Mouse (Mus musculus) heart, embryonic 15.5 days (tissue): ENCODE data around the gene Acbd3. TPM values are rescaled to one million over a fixed set of nuclear protein-coding genes. Genes with fewer than 3 reads are reported as not detected.
A peak's percentile ranks its signal among the peaks of the same experiment; 100 is the strongest.

ENCODE experiments used
- ATAC-seq: fragments of 200-750 bp; cut with Nextera tagmentation; replicated peaks from 2 replicates; pipeline ENCODE4 v1.8.0; 2017; ENCODE audit warnings: low read depth, moderate TSS enrichment; ENCODE audit not compliant: insufficient number of reproducible peaks, insufficient read depth, low FRiP score
- H3K27ac ChIP-seq: fragments of 300-500 bp; sonication (generic); 2 replicates; pipeline ENCODE4 v1.5.1; 2015; ENCODE audit warnings: mild to moderate bottlenecking, inconsistent platforms
- H3K27me3 ChIP-seq: fragments of 300-500 bp; sonication (generic); 2 replicates; pipeline ENCODE4 v1.6.1; 2015; ENCODE audit warnings: inconsistent platforms
- H3K36me3 ChIP-seq: fragments of 300-500 bp; sonication (generic); 2 replicates; pipeline ENCODE4 v1.6.1; 2015; ENCODE audit warnings: mild to moderate bottlenecking, inconsistent platforms
- H3K4me1 ChIP-seq: fragments of 300-500 bp; sonication (generic); replicated peaks from 2 replicates; pipeline ENCODE4 v1.6.1; 2015; ENCODE audit warnings: inconsistent platforms
- H3K4me2 ChIP-seq: fragments of 300-500 bp; sonication (generic); 2 replicates; pipeline ENCODE4 v1.6.1; 2015; ENCODE audit warnings: inconsistent platforms, mild to moderate bottlenecking, moderate library complexity
- H3K4me3 ChIP-seq: fragments of 300-500 bp; sonication (generic); 2 replicates; pipeline ENCODE4 v1.5.1; 2015; ENCODE audit warnings: mild to moderate bottlenecking, inconsistent platforms
- H3K9ac ChIP-seq: fragments of 300-500 bp; sonication (generic); 2 replicates; pipeline ENCODE4 v1.6.1; 2015; ENCODE audit warnings: mild to moderate bottlenecking, inconsistent platforms
- H3K9me3 ChIP-seq: fragments of 300-500 bp; sonication (generic); replicated peaks from 2 replicates; pipeline ENCODE4 v1.6.1; 2016; ENCODE audit warnings: inconsistent platforms
- WGBS: fragments of 180-500 bp; shearing (Covaris S2); methylation state at CpG from one replicate; pipeline ENCODE4 v1.1.7; 2015; ENCODE audit warnings: mixed read lengths; 5-methylcytosine and 5-hydroxymethylcytosine counted together
- polyA plus RNA-seq: library from polyadenylated mRNA; unstranded; fragments of >200 nt; fragmentation: Nextera tagmentation; extraction: Ambion mirVana; gene quantifications from 2 replicates; pipeline ENCODE4 v1.2.1, GENCODE M21; 2015

Acbd3 gene
- polyA plus RNA-seq, result 16.9 and 20.0 TPM in 2 replicates

DNA sequence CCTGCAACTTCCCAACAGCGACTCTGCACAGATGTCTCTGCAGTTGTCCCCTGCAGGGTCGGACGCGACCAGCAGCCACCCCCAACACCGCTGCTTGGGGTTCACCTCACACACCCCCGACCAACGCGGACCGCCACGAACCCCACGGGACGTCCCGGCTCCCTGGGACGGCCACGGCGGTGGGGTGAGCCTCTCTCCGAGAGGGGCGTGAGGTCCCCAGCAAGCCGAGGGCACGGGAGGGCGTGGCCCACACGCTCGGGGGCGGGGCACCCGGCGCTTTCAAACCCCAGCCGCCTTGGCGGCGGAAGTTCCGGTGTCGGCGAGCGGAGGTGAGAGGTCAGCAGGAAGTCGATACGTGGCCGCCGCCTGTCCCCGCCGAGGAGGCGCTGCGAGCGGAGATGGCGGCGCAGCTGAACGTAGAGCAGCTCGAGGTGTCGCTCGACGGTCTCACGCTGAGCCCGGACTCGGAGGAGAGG lies at the start of gene Acbd3:
Gene Acbd3, plus strand, starts transcription at position 340 of the 476 bp plus-strand sequence.
- Histone ChIP-seq H3K4me3 (peak within 1 kb of the TSS; percentile 97), H3K27me3 (no peaks in the 10 kb centered on the region), H3K9me3 (no peaks in the 10 kb centered on the region), H3K27ac (peak within 1 kb of the TSS; percentile 93), H3K9ac (peak within 1 kb of the TSS; percentile 98), H3K36me3 (no peaks in the 10 kb centered on the region), H3K4me2 (peak within 1 kb of the TSS; percentile 69), H3K4me1 (peaks cover 26% of the 10 kb centered on the region)
- WGBS, result under 1% methylated on average over 41 of the region's 52 CpGs
- ATAC-seq, result peak; percentile 96

DNA sequence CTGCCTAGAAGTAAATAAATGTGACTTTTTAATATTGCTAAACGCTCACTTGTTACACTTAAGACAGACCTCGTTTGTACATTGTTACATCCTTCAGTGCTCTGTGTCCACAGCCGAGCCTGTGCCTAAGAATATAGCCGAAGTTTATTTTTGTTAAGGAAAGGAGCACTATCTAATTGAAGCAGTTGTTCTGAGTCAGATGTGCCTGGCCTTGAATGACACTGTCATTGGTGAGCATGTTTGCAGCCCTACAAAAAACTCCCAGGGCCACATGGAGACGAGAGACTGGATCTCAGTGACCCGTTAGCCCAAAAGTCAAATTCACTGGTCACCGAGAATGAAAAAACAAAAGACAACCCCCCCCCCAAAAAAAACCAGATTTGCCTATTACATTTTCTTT lies 34.6 kb upstream of the Acbd3 start:
- Histone ChIP-seq H3K4me3 (no peak overlapping the region), H3K9me3 (no peaks in the 10 kb centered on the region), H3K4me2 (no peak overlapping the region), H3K27me3 (peaks cover 22% of the 10 kb centered on the region), H3K4me1 (no peaks in the 10 kb centered on the region), H3K36me3 (peaks cover 26% of the 10 kb centered on the region), H3K9ac (no peak overlapping the region), H3K27ac (no peak overlapping the region)
- WGBS, result 79% methylated on average over 7 of the region's 7 CpGs
- no peak for ATAC-seq

DNA sequence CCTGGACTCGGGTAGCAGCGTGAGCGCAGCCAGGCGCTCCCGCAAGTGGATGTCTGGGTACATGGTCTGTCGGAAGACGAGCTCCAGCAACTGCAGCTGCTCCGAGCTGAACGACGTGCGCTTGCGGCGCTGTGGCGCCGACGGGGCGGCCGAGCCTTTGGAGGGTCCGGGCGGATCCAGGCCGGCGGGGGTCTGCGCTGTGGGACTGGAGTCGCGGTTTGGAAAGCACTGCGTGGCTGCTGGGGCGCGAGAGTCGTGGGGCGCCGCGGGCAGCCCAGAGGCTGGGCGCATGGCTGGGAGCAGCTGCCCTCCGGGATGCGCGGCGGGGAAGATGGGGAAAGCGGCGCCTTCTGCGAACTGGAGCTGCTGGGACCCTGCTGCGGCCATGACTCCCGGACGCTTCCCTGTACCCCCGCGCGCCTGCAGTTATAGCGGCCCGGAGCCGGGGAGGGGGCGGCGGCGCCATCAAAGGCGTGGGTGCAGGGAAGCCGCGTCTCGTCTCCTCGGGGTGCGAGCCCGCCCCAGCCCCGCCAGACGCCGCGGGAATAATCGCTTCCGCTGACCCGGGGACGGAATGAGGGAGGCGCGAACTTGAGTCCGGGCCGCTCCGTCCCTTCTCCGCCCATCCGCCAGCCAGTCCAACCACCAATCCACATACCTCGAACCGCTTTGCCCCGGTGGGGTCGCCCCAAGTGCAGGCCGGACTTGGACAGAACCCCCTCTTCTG lies 29.1 kb upstream of the Acbd3 start, which contains the start of gene Mixl1:
Gene Mixl1, minus strand, starts transcription at position 409 of the 727 bp plus-strand sequence.
- no peak for ATAC-seq
- Histone ChIP-seq H3K36me3 (no peaks in the 10 kb centered on the region), H3K4me2 (peak within 1 kb of the TSS; percentile 74), H3K9me3 (no peaks in the 10 kb centered on the region), H3K27me3 (peaks cover 53% of the 10 kb centered on the region), H3K4me3 (peak within 1 kb of the TSS; percentile 49), H3K9ac (0 out of 2 replicates have a peak within 1 kb of the TSS, but pooled peaks have one; percentile 24), H3K27ac (no peak within 1 kb of the TSS), H3K4me1 (peaks cover 10% of the 10 kb centered on the region)
- under 1% methylated on average over 79 of the region's 79 CpGs for WGBS

DNA sequence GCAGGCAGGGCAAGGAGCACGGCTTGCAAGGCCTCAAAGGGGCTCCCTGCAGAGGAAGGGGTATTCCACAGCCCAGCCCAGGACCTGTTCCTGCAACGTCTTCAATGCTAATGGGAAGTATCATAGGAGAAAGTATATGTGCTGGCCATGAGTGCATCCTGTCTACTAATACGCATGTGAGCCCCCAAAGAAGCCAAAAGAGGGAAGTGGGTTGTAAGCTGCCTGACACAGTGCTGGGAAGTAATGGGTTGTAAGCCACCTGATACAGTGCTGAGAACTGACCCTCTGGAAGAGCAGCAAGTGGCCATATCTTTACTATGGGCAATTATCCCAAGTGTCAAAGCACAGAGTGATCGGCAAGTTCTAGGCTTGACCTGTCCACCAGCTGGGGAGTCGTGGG lies 27.8 kb upstream of the Acbd3 start:
- no peak overlapping the region for H3K27ac ChIP-seq
- H3K4me2 ChIP-seq, result no peak overlapping the region
- 56% methylated on average over 5 of the region's 5 CpGs for WGBS
- H3K4me3 ChIP-seq, result no peak overlapping the region
- peaks cover 53% of the 10 kb centered on the region for H3K27me3 ChIP-seq
- no peak for ATAC-seq
- no peak overlapping the region for H3K9ac ChIP-seq
- H3K9me3 ChIP-seq, result no peaks in the 10 kb centered on the region
- no peaks in the 10 kb centered on the region for H3K36me3 ChIP-seq
- peaks cover 10% of the 10 kb centered on the region for H3K4me1 ChIP-seq

DNA sequence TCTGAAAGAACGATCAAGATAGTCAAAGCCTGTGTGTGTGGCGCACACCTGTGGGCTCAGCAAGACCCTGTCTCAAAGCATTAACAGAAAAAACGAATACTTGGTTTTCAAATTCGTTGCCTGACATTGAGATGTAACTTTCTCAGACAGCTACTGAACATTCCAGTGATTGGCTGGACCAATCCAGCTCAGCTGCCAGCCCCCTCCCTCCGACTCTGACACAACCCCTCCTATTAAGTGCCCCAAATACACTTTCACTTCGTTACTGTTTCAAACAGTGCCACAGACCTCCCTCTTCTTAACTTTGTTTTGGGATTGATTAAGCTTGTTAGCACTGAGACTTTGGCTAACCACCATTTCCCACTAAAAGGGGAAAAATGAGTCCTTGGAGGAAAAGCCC lies 22.4 kb upstream of the Acbd3 start:
- 30% methylated on average over 6 of the region's 6 CpGs for WGBS
- H3K4me3 ChIP-seq, result peak overlapping the region; percentile 24
- 0 out of 2 replicates have a peak overlapping the region, but pooled peaks have one; percentile 26 for H3K9ac ChIP-seq

GRCm38 (mm10) chr1:180707368-180707767 lies 18.5 kb upstream of the Acbd3 start:
- no peaks in the 10 kb centered on the region for H3K27me3 ChIP-seq
- H3K36me3 ChIP-seq, result no peaks in the 10 kb centered on the region
- H3K27ac ChIP-seq, result no peak overlapping the region
- H3K4me1 ChIP-seq, result peaks cover 7% of the 10 kb centered on the region
- H3K4me2 ChIP-seq, result no peak overlapping the region
- H3K9me3 ChIP-seq, result no peaks in the 10 kb centered on the region
- WGBS, result 38% methylated on average over 3 of the region's 3 CpGs
- no peak overlapping the region for H3K9ac ChIP-seq
- H3K4me3 ChIP-seq, result no peak overlapping the region
- ATAC-seq, result no peak

More for the DNA sequence above, 22.4 kb upstream of the Acbd3 start:
- peaks cover 10% of the 10 kb centered on the region for H3K27me3 ChIP-seq
- peak overlapping the region; percentile 44 for H3K4me2 ChIP-seq
- H3K36me3 ChIP-seq, result no peaks in the 10 kb centered on the region
- no peaks in the 10 kb centered on the region for H3K9me3 ChIP-seq
- no peak overlapping the region for H3K27ac ChIP-seq
- ATAC-seq, result no peak
- 0 out of 2 replicates have a peak, but pooled peaks cover 2% of the 10 kb centered on the region for H3K4me1 ChIP-seq

- H3K9ac ChIP-seq, result no peak overlapping the region
- peaks cover 7% of the 10 kb centered on the region for H3K4me1 ChIP-seq
- no peaks in the 10 kb centered on the region for H3K27me3 ChIP-seq
- H3K4me3 ChIP-seq, result no peak overlapping the region
- H3K9me3 ChIP-seq, result no peaks in the 10 kb centered on the region
- H3K27ac ChIP-seq, result no peak overlapping the region
- no peaks in the 10 kb centered on the region for H3K36me3 ChIP-seq
- whole genome bisulfite sequencing, result 75% methylated on average over 3 of the region's 3 CpGs
- H3K4me2 ChIP-seq, result no peak overlapping the region
- ATAC-seq, result no peak
Measured at GRCm38 (mm10) chr1:180707813-180708212, 18.0 kb upstream of the Acbd3 start.

- no peak overlapping the region for H3K27ac ChIP-seq
- H3K36me3 ChIP-seq, result no peaks in the 10 kb centered on the region
- no peak overlapping the region for H3K9ac ChIP-seq
- 35% methylated on average over 14 of the region's 14 CpGs for WGBS
- no peak; the same call in 1 of the 2 replicates for ATAC-seq
- no peak overlapping the region for H3K4me2 ChIP-seq
- H3K27me3 ChIP-seq, result no peaks in the 10 kb centered on the region
- no peak overlapping the region for H3K4me3 ChIP-seq
- peaks cover 7% of the 10 kb centered on the region for H3K4me1 ChIP-seq
- no peaks in the 10 kb centered on the region for H3K9me3 ChIP-seq
Measured at GRCm38 (mm10) chr1:180708935-180709776, 16.7 kb upstream of the Acbd3 start.

GRCm38 (mm10) chr1:180718756-180719155 lies 7.1 kb upstream of the Acbd3 start:
- Histone ChIP-seq H3K4me3 (no peak overlapping the region), H3K27ac (no peak overlapping the region), H3K9ac (no peak overlapping the region), H3K9me3 (no peaks in the 10 kb centered on the region), H3K27me3 (no peaks in the 10 kb centered on the region), H3K4me2 (no peak overlapping the region), H3K36me3 (no peaks in the 10 kb centered on the region), H3K4me1 (no peaks in the 10 kb centered on the region)
- 68% methylated on average over 5 of the region's 5 CpGs for WGBS
- no peak for ATAC-seq

DNA sequence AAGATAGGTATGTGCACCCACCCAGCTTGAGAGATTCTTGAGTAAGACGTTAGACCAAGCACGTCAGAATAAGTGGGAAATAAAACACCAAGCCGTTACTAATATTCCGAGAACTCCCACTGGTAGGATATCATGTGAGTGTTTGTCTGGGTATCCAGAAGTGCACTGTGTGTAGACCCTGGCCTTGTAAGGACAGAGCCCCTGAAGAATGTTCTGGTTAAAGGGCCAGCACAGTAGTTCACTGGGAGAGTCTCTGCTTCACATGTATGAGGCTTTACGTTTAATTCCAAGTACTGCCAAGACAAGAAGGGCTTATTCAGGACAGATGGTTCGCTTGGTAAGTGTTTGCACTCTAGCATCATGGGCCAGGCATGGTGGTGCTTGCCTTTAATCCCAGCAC lies 6.4 kb upstream of the Acbd3 start:
- H3K36me3 ChIP-seq, result no peaks in the 10 kb centered on the region
- H3K27ac ChIP-seq, result no peak overlapping the region
- no peaks in the 10 kb centered on the region for H3K9me3 ChIP-seq
- H3K27me3 ChIP-seq, result no peaks in the 10 kb centered on the region
- H3K4me2 ChIP-seq, result no peak overlapping the region
- no peaks in the 10 kb centered on the region for H3K4me1 ChIP-seq
- H3K4me3 ChIP-seq, result no peak overlapping the region
- ATAC-seq, result no peak
- no peak overlapping the region for H3K9ac ChIP-seq
- WGBS, result 81% methylated on average over 6 of the region's 6 CpGs

DNA sequence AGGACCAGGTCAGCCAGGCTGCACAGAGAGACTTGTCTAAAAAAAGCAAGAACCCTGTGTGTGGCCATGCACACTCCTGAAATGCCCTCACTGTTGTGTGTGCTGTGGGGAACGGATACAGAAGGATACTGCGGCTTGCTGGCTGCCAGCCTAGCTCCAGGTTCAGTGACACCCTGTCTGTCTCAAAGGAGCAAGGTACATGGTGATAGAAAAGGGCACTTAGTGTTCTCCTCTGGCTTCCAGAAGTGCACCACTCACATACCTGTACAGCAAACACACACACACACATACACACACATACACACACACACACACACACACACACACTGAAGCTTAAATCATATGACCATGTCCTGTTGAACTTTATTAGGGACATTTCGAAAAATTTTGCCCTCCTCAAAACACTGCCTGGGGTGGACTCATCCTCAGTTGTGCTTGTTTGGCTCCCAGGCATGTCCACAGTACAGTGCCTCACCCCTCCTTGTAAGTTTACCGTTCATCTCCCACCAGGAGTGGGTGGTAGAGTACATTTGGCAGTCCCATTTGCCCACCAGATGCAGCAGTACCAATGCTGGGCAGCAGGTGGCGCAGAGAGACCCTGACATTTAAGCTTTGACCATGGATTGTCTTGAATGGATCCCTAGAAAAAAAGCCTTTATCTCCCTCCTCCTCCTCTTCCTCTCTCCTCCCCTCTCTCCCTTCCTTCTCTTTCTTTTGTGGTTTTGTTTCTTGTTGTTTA lies 5.7 kb upstream of the Acbd3 start:
- no peaks in the 10 kb centered on the region for H3K9me3 ChIP-seq
- H3K27me3 ChIP-seq, result no peaks in the 10 kb centered on the region
- H3K9ac ChIP-seq, result no peak overlapping the region
- H3K36me3 ChIP-seq, result no peaks in the 10 kb centered on the region
- peaks cover 2% of the 10 kb centered on the region; the same call in 1 of the 2 replicates for H3K4me1 ChIP-seq
- no peak overlapping the region for H3K27ac ChIP-seq
- no peak overlapping the region for H3K4me2 ChIP-seq
- no peak for ATAC-seq
- no peak overlapping the region for H3K4me3 ChIP-seq
- WGBS, result 42% methylated on average over 5 of the region's 5 CpGs
